ENCODE assay signal across 13 mouse cellular contexts in the genomic region with DNA sequence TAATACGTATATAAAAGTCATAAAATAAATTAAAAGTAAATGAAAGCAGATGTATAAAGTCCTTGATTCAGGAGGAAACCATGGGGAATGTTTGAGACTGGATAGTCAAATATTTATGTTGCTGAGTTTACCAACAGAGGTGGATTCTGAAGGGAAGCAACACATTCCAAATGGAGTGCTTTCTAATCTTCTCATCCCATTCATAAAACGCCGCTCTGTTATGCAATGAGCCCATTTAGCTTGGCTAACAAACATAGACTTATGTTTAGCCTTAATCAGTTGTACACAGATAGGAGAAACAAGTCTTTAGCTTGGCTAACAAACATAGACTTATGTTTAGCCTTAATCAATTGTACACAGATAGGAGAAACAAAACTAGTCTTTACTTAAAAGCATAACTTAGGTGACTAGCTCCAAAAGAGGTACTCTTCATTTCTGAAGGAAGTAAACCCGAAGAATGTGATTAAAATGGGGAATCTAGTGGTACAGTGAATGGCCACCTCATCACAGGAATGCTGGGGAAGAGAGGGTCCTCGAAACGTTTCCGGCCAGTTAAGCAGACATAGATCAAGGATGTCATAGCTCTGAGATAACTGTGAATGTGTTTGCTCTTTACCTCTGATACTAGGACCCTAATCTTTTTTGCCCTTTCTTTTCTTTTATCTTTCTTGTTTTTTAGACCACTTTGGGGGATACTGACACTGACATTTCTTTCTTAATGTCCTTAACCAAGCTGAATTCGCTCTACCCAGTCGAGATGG. TPM values are rescaled to one million over a fixed set of nuclear protein-coding genes. Genes with fewer than 3 reads are reported as not detected.
DNase-seq lines count a peak whose midpoint lies in the region; ATAC-seq lines count a peak whose summit lies in the region.
"Had no signal": no experiment of that assay in that cellular context is flagged by ENCODE, and none has a peak within 500 bp of the region (broad histone marks: within the 10 kb centered on the region; RNA-seq: fewer than 3 reads in every experiment).

No protein-coding gene starts in this region.

- H3K27ac ChIP-seq in kidney, embryonic 15.5 days: no peak overlapping the region
- no peak overlapping the region for H3K27ac ChIP-seq in embryonic facial prominence, embryonic 13.5 days
- H3K27ac ChIP-seq in hindbrain, embryonic 13.5 days: peak overlapping the region; percentile 95
- peak overlapping the region; percentile 89 for H3K27ac ChIP-seq in neural tube, embryonic 14.5 days (ENCODE audit: low read depth, low read length)
- H3K27ac ChIP-seq: liver, embryonic 15.5 days had no signal

- 58% methylated on average over 9 of the region's 9 CpGs for WGBS in kidney, embryonic 15.5 days
- WGBS in embryonic facial prominence, embryonic 13.5 days: 59% methylated on average over 9 of the region's 9 CpGs
- 43% methylated on average over 9 of the region's 9 CpGs for WGBS in hindbrain, embryonic 13.5 days
- 30% methylated on average over 9 of the region's 9 CpGs for WGBS in neural tube, embryonic 14.5 days

- intact Hi-C loops in heart, postnatal 10 days (cut with DNase I): no loop called here
- intact Hi-C loops in heart, postnatal 14 days (cut with DNase I): no loop called here

- no peak overlapping the region; the same call in 1 of the 2 replicates for H3K4me3 ChIP-seq in kidney, embryonic 15.5 days (replicated peaks)
- no peak overlapping the region for H3K4me3 ChIP-seq in embryonic facial prominence, embryonic 13.5 days
- H3K4me3 ChIP-seq in hindbrain, embryonic 13.5 days: peak overlapping the region; percentile 55
- H3K4me3 ChIP-seq in neural tube, embryonic 14.5 days (ENCODE audit: low read depth, low read length): peak overlapping the region; percentile 52
- H3K4me3 ChIP-seq: liver, embryonic 15.5 days had no signal

- H3K9me3 ChIP-seq in kidney, embryonic 15.5 days (replicated peaks): no peaks in the 10 kb centered on the region
- H3K9me3 ChIP-seq in embryonic facial prominence, embryonic 13.5 days: no peaks in the 10 kb centered on the region
- H3K9me3 ChIP-seq in hindbrain, embryonic 13.5 days: no peaks in the 10 kb centered on the region
- H3K9me3 ChIP-seq in neural tube, embryonic 14.5 days (ENCODE audit: control insufficient read depth, low read length): no peaks in the 10 kb centered on the region
- H3K9me3 ChIP-seq: liver, embryonic 15.5 days had no signal

- peaks cover 15% of the 10 kb centered on the region for H3K4me1 ChIP-seq in kidney, embryonic 15.5 days
- H3K4me1 ChIP-seq in embryonic facial prominence, embryonic 13.5 days: peaks cover 11% of the 10 kb centered on the region; the same call in 1 of the 2 replicates
- H3K4me1 ChIP-seq in hindbrain, embryonic 13.5 days (replicated peaks): peaks cover 7% of the 10 kb centered on the region
- H3K4me1 ChIP-seq in neural tube, embryonic 14.5 days (ENCODE audit: control insufficient read depth, insufficient read depth, low read length): no peaks in the 10 kb centered on the region

- peaks cover 24% of the 10 kb centered on the region for H3K27me3 ChIP-seq in kidney, embryonic 15.5 days
- peaks cover 20% of the 10 kb centered on the region for H3K27me3 ChIP-seq in embryonic facial prominence, embryonic 13.5 days
- H3K27me3 ChIP-seq in hindbrain, embryonic 13.5 days: no peaks in the 10 kb centered on the region
- H3K27me3 ChIP-seq in neural tube, embryonic 14.5 days (ENCODE audit: control insufficient read depth, insufficient read depth, low read length): no peaks in the 10 kb centered on the region
- H3K27me3 ChIP-seq: CH12.LX had no signal

- ATAC-seq in kidney, embryonic 15.5 days (replicated peaks; ENCODE audit: low FRiP score): no peak
- no peak for ATAC-seq in embryonic facial prominence, embryonic 13.5 days (ENCODE audit: insufficient number of reproducible peaks, insufficient read depth, low FRiP score, low TSS enrichment, low read depth)
- no peak for ATAC-seq in hindbrain, embryonic 13.5 days (ENCODE audit: low FRiP score)
- ATAC-seq in neural tube, embryonic 14.5 days (ENCODE audit: low read depth): no peak; the same call in 1 of the 2 replicates
- ATAC-seq: activated CD4-positive, CD25-positive, alpha-beta regulatory T cell, adult 4 months had no signal

- H3K9ac ChIP-seq in kidney, embryonic 15.5 days: no peak overlapping the region
- no peak overlapping the region for H3K9ac ChIP-seq in embryonic facial prominence, embryonic 13.5 days
- H3K9ac ChIP-seq in hindbrain, embryonic 13.5 days: peak overlapping the region; percentile 82
- peak overlapping the region; percentile 70 for H3K9ac ChIP-seq in neural tube, embryonic 14.5 days (replicated peaks; ENCODE audit: low read depth, low read length)
- H3K9ac ChIP-seq: liver, embryonic 15.5 days had no signal

- no peaks in the 10 kb centered on the region for H3K36me3 ChIP-seq in kidney, embryonic 15.5 days
- H3K36me3 ChIP-seq in embryonic facial prominence, embryonic 13.5 days: no peaks in the 10 kb centered on the region
- no peaks in the 10 kb centered on the region for H3K36me3 ChIP-seq in hindbrain, embryonic 13.5 days
- H3K36me3 ChIP-seq in neural tube, embryonic 14.5 days (ENCODE audit: control insufficient read depth, insufficient read depth, low read length): no peaks in the 10 kb centered on the region
- H3K36me3 ChIP-seq: liver, embryonic 15.5 days had no signal

- DNase-seq in kidney, adult 11 months: no peak
- no peak for DNase-seq in heart, postnatal 10 days
- DNase-seq in left cerebral cortex, adult 11 months (ENCODE audit: low spot score): no peak
- DNase-seq in heart, postnatal 14 days: no peak
- DNase-seq: thymus, adult 2 months had no signal

- H3K4me2 ChIP-seq in kidney, embryonic 15.5 days: 0 out of 2 replicates have a peak overlapping the region, but pooled peaks have one; percentile 86
- peak overlapping the region; percentile 78; the same call in 1 of the 2 replicates for H3K4me2 ChIP-seq in embryonic facial prominence, embryonic 13.5 days
- H3K4me2 ChIP-seq in hindbrain, embryonic 13.5 days: peak overlapping the region; percentile 66
- H3K4me2 ChIP-seq in neural tube, embryonic 14.5 days (ENCODE audit: low read depth, low read length): peak overlapping the region; percentile 66

RNA-seq across cellular contexts. Expression of a gene that starts 1.6 kb away (rescaled TPM):
- polyA plus RNA-seq in kidney, embryonic 15.5 days (2015; fragmentation: Nextera tagmentation; extraction: Ambion mirVana): 0.41 and 2.9 TPM in 2 replicates
- 2.4 and 2.6 TPM in 2 replicates for polyA plus RNA-seq in embryonic facial prominence, embryonic 13.5 days (2015; fragmentation: Nextera tagmentation; extraction: Ambion mirVana)
- 208 and 212 TPM in 2 replicates for polyA plus RNA-seq in hindbrain, embryonic 13.5 days (2015; fragmentation: Nextera tagmentation; extraction: Ambion mirVana)
- 211 and 214 TPM in 2 replicates for polyA plus RNA-seq in neural tube, embryonic 14.5 days (2014; fragmentation: Nextera tagmentation; extraction: Ambion mirVana)
- total RNA-seq in heart, postnatal 10 days (2021): under 1 TPM; 0.24 to 0.25 TPM
- total RNA-seq in heart, postnatal 14 days (2021): under 1 TPM; 0.05 to 0.10 TPM
- total RNA-seq: CH12.LX; common myeloid progenitor, adult 5-6 weeks had no signal
- polyA plus RNA-seq: activated CD4-positive, CD25-positive, alpha-beta regulatory T cell, adult 4 months; thymus, adult 2 months had no signal

Comparison
In these comparisons a context has a peak if more than half of its experiments do, and no peak if none do; other contexts are left out.
1. H3K27ac ChIP-seq: peak in hindbrain, embryonic 13.5 days (single experiment) and neural tube, embryonic 14.5 days (single experiment); none in kidney, embryonic 15.5 days (single experiment) and embryonic facial prominence, embryonic 13.5 days (single experiment).
2. H3K4me3 ChIP-seq: peak in hindbrain, embryonic 13.5 days (single experiment) and neural tube, embryonic 14.5 days (single experiment); none in kidney, embryonic 15.5 days (single experiment) and embryonic facial prominence, embryonic 13.5 days (single experiment).
3. H3K9ac ChIP-seq: peak in hindbrain, embryonic 13.5 days (single experiment) and neural tube, embryonic 14.5 days (single experiment); none in kidney, embryonic 15.5 days (single experiment) and embryonic facial prominence, embryonic 13.5 days (single experiment).
4. RNA of a gene that starts 1.6 kb away (polyA plus RNA-seq): 211 to 214 TPM in neural tube, embryonic 14.5 days and 208 to 212 TPM in hindbrain, embryonic 13.5 days; 0.41 to 2.9 TPM in kidney, embryonic 15.5 days and 2.4 to 2.6 TPM in embryonic facial prominence, embryonic 13.5 days; every median in the first group is over 10 times any median in the second.
5. Peak in every context shown above with its lines, with median percentiles within 50 percentile points of each other: H3K4me2 ChIP-seq.